Mouse (Mus musculus) embryo, embryonic 10 days (tissue): ENCODE data around the gene Tecpr2.
"Not testable (repeated sequence)": the region's sequence is repeated elsewhere in the genome, so short reads cannot be mapped to it uniquely, and the experiment has no call there.

Source experiments
- DNase-seq: peaks from one replicate; pipeline ENCODE4 v3.0.0-alpha.2; 2015; ENCODE audit warnings: low spot score

Gene Tecpr2

GRCm38 (mm10) chr12:110889036-110890020 lies at the start of gene Tecpr2, which contains the start of gene Cinp:
TSS of gene Tecpr2 (plus strand) at chr12:110889264.
TSS of gene Cinp (minus strand) at chr12:110889145.
- DNase-seq: peak; percentile 99

DNA sequence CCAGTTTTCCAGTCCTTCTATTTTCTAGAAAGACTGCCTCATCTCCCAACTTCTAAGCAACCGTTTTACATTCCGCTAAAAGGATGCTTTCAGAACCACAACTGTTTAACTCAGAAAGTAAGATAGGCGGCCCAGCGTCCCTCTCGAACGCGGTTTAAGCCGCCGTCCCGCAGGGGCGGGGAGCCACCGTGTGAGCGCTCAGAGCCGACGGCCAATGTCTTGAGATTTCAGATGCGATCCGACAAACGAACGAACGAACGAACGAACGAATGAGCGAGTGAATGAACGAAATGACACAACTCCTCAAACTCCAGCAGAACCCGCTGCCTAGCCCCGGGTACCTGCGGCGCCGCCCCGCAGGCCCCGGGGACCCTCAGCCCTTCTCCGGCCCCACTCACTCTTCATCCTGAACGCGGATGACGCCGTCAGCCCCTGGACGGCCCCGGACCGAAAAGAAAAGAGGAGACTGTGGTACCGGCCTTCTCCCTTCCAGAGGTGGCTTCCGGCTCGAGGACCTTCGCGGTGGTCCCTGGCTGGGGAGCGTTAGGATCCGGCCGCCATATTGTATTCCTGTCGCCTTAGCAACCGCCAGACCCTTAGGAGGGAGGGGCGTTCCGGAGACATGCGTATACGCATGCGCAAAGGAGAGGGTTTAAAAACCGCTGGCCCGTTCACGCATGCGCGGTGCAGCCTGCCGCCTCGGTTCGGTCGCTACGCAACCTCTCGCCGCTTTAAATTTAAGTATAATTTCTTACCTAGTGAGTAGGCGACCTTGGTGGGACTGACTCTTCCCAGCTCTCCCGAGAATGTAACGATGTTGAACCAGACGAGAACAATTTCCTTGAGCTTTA lies 48.5 kb upstream of the Tecpr2 start, which contains the start of gene Mok:
TSS of gene Mok (minus strand) at position 592 of the 851 bp plus-strand sequence.
- DNase-seq: peak; percentile 99

GRCm38 (mm10) chr12:110841731-110842493 lies 47.2 kb upstream of the Tecpr2 start:
- DNase-seq: no peak

- DNase-seq: peak; percentile 89
Measured at GRCm38 (mm10) chr12:110843194-110844048, 45.6 kb upstream of the Tecpr2 start.

- DNase-seq: peak; percentile 57
Measured at GRCm38 (mm10) chr12:110844227-110845130, 44.6 kb upstream of the Tecpr2 start.

DNA sequence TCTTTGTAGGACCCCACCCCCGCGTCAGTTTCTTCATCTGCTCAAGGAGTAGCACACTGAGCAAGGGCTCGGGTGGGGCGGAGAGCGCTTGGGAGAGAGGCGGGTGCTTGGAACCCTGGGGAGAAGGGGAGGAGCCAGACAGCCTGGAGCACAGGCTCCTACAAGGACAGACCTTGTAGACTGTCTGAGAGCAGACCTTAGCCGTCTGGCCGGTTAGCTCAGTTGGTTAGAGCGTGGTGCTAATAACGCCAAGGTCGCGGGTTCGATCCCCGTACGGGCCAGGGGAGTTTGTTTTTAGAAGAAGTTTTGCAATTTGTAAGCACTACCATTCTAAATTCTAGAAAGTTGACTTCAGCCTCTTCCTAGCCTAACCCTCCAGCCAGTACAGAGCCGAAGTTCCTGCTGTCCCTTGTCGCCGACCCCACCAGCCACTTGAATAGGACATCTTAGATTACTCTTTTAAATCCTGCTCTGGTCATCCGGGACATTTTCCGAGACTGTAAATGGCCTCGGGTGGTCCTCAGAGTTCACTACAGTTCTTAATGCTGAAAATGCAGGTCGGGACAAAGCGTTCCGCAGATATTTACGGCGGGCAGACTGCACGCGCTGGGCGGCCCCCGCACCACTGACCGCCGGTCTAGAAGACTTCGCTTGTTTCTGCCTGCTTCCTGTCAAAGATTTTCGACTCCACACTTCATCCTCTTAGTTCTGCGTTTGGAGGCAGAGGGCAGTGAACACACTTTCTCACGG lies 43.8 kb upstream of the Tecpr2 start:
- DNase-seq: peak; percentile 96

DNA sequence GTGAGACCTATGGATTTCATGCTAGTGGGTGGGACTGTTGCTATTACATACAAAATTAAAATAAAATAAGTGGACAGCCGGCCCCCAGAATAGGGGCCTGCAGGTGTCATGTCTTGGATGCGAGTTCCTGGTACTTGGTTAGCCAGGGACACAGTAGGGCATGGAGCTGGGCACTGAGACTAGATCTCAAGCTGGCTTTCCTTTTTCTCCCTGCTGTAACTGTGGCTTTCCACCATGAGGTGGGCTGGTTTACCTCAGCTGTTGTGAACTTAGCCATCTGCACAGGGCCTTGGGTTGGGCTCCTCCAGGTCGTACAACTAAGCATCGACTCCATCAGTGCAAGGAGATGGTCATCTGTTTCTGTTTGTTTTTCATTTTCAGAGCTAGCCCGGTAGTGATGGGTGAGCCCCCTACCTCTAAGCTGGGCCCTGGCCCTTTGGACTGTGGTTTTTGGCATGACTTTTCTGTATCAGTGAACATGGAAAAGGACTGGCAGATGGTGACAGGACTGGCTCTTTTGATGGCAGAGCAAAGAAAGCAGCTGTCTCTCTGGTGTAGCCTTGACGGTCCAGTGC lies 42.8 kb upstream of the Tecpr2 start:
- DNase-seq: no peak

DNA sequence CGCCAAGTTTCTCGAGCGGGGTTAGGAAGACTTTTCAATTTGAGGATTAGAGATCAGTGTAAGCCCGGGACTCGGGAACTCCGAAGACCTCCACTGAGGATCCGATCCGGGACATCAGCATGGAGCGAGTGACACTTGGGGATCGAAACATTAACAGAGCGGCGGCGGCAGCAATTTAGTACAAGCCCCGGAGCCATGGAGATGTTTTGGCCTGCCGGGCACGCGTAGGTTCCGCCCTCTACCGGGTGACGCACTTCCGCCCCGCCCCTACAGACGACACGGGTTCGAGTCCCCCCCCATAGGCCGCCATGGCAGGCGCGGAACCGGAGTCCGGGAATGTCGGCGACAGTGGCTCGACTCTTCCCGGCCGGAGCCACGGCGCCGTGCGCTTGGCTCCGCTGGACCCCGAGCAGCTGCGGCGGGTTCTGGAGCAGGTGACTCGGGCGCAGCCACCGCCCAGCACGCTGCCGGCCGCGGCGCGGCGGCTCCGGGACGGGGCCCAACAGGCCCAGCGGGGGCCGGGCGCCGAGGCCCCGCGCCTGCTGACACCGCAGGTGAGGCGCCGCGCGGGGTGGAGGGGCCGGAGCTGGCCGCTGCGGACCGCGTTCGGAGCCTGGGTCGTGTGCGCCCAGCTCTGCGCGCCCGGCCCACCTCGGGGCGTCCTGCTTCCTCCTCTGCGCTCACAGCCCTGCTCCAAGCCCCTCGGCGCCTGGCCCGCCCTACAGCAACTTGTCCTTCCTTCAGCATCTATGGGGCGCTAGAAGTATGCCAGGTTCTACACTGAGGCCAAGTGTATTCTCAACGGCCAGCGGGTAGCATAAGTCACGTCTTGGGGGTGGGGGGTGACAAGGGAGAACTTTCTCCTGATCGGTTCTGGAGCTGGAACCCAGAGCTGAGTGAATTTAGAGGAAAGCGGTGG lies 38.8 kb upstream of the Tecpr2 start, which contains the start of gene Zfp839:
TSS of gene Zfp839 (plus strand) at position 244 of the 919 bp plus-strand sequence.
- DNase-seq: peak; percentile 88

DNA sequence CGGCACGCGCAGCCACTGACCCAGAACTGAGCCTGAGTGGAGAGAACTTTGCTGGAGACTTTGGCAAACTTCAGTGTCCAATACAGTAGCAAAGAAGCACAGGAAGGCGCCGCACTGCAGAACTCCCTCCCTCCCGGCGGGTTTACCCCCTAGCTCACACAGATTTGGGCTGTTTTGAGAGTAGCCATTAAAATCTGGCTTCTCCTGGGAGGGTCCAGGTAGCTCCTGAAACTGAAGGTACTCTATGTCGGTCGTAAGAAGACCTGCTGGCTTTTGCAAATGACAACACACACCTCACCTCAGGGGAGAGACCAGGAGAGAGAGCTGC lies 38.2 kb upstream of the Tecpr2 start:
- no peak for DNase-seq

DNA sequence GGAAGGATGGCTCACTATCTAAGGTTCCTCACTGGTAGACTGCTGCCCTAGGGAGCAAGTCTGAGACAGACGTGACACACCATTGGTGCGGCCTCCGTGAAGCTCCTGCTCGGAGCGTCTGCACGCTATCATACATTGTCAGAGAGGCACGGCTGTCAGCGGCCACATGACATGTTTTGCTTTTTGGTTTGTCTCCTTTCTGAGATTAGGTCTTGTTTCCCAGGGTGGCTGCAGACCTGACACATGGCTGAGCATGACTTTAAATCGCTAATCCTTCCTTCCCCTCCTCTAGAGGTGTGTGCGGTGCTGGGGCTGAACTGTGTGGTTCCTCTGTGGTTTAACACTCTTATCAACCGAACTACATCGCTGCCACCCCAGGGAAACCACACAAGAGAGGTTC lies 37.6 kb upstream of the Tecpr2 start:
- no peak for DNase-seq

- no peak for DNase-seq
Measured at GRCm38 (mm10) chr12:110851923-110852322, 37.1 kb upstream of the Tecpr2 start.

- DNase-seq: no peak
Measured at GRCm38 (mm10) chr12:110854786-110855737, 34.0 kb upstream of the Tecpr2 start.

- DNase-seq: no peak
Measured at GRCm38 (mm10) chr12:110857196-110857595, 31.9 kb upstream of the Tecpr2 start.

DNA sequence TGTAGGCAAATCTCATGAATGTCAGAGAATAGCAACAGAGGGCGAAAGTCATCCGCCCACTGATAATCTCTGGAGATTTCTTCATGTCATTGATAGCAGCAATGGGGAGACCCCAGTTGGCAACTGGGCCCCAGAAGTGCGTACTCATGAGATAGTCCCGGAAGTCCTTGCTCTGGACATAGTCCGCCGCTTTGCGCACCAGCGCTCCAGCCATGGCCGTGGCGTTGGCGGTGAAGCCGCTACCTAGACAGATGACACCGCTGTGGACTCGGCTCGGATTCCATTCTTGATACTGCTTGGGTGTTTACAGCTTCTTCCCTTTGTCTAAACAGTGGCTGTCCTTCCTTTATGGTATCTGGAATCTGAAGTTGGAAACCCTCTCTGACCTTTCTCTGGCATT lies 30.4 kb upstream of the Tecpr2 start:
- not testable (repeated sequence) for DNase-seq

DNA sequence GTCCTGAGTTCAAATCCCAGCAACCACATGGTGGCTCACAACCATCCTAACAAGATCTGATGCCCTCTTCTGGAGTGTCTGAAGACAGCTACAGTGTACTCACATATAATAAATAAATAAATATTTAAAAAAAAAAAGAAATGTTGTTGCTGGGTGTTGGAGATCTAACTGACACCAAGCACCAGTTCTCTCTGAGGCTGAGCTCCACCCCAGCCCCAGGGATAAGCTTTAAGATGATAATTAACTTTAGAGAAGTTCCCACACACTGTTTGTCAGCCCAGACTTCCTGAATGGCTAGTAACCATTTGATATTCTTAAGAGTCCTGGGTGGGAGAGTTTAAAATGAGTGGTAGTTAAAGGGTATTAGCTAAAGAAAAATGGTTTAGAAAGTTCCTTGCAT lies 28.8 kb upstream of the Tecpr2 start:
- no peak for DNase-seq

DNA sequence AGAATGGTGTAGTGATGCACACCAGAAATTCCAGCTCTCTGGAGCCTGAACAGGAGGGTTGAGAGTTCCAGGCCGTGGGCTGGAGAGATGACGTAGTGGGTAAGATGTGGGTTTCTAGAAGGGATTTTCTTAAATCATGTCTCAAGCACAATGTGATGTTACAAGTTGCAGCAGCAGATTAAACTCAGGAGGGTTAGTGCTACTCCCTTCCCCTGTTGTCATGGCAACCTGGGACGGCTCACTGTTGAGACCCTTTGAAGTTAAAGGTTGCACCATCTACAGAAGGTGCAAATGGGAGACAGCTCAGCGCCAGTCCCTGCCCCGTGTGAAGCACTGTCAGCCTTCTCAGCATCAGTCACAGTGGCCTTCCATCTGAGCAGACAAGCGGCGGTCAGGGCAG lies 27.8 kb upstream of the Tecpr2 start:
- DNase-seq: peak; percentile 44
